In genomic region chr8:128210761-128211160, GRCm38 (mm10) we compare ENCODE assay signal across 21 mouse cellular contexts.
A peak's percentile ranks its signal among the peaks of the same experiment; 100 is the strongest.
DNase-seq lines count a peak whose midpoint lies in the region; ATAC-seq and TF ChIP-seq lines count a peak whose summit lies in the region.
"Had no signal": no experiment of that assay in that cellular context is flagged by ENCODE, and none has a peak within 500 bp of the region (broad histone marks: within the 10 kb centered on the region; RNA-seq: fewer than 3 reads in every experiment).

No protein-coding gene starts in this region.

- H3K4me1 ChIP-seq in limb, embryonic 14.5 days (ENCODE audit: control insufficient read depth, insufficient read depth, low read length) = 0 out of 2 replicates have a peak, but pooled peaks cover 3% of the 10 kb centered on the region
- H3K4me1 ChIP-seq in limb, embryonic 10.5 days = 0 out of 2 replicates have a peak, but pooled peaks cover 6% of the 10 kb centered on the region
- peaks cover 1% of the 10 kb centered on the region; the same call in 1 of the 2 replicates for H3K4me1 ChIP-seq in heart, adult 2 months (ENCODE audit: control insufficient read depth, insufficient read depth, low read length)
- peaks cover 19% of the 10 kb centered on the region for H3K4me1 ChIP-seq in heart, embryonic 15.5 days (replicated peaks)
- H3K4me1 ChIP-seq: hindbrain, embryonic 15.5 days; midbrain, embryonic 12.5 days had no signal

- intact Hi-C loops in heart, adult 2 months (cut with DNase I) = loop anchor here (10.0 kb wide), 1 partner anchor 296 kb away; no protein-coding TSS in a partner anchor

- DNase-seq in limb, embryonic 14.5 days (ENCODE audit: low spot score) = peak; percentile 18
- no peak for DNase-seq in limb, embryonic 10.5 days (ENCODE audit: low spot score)
- peak; percentile 40 for DNase-seq in NIH3T3 (ENCODE audit: low read depth)
- DNase-seq in heart, adult 2 months = peak; percentile 9 to 26
- DNase-seq in adrenal gland, postnatal 36 days = no peak
- DNase-seq in left cerebral cortex, adult 18-20 months (ENCODE audit: low spot score in 2 of 2) = no peak
- DNase-seq in thymus, postnatal 14 days = no peak
- DNase-seq: adrenal gland, adult 8-10 months; B cell, adult 2 months; cerebellum, postnatal 10 days; gastrocnemius, postnatal 14 days; kidney, adult 11 months; layer of hippocampus, postnatal 36 days; retina, postnatal 1 day; thymus, postnatal 36 days had no signal

- no peak for TF ChIP-seq POLR2A in limb, embryonic 14.5 days (IDR thresholded peaks at IDR 0.05; ENCODE audit: borderline replicate concordance, extremely low read depth, insufficient read depth, insufficient read length)
- no peak for TF ChIP-seq POLR2A in heart, adult 2 months (IDR thresholded peaks at IDR 0.05; ENCODE audit: insufficient read depth, low read depth, low read length)

- no peaks in the 10 kb centered on the region for H3K36me3 ChIP-seq in limb, embryonic 14.5 days (ENCODE audit: control insufficient read depth, insufficient read depth, low read length)
- no peaks in the 10 kb centered on the region for H3K36me3 ChIP-seq in limb, embryonic 10.5 days
- no peaks in the 10 kb centered on the region; the same call in 1 of the 2 replicates for H3K36me3 ChIP-seq in heart, adult 2 months (ENCODE audit: control insufficient read depth, insufficient read depth, low read length)
- no peaks in the 10 kb centered on the region for H3K36me3 ChIP-seq in heart, embryonic 15.5 days
- H3K36me3 ChIP-seq: hindbrain, embryonic 15.5 days; lung, embryonic 15.5 days; midbrain, embryonic 12.5 days had no signal

- ATAC-seq in limb, embryonic 14.5 days (ENCODE audit: low FRiP score, low read depth) = no peak
- ATAC-seq in heart, embryonic 15.5 days (replicated peaks; ENCODE audit: insufficient number of reproducible peaks, insufficient read depth, low FRiP score, low read depth) = no peak

- no peak overlapping the region for H3K4me3 ChIP-seq in limb, embryonic 14.5 days (replicated peaks; ENCODE audit: low read length)
- no peak overlapping the region for H3K4me3 ChIP-seq in limb, embryonic 10.5 days
- H3K4me3 ChIP-seq in heart, adult 2 months = no peak overlapping the region
- H3K4me3 ChIP-seq in heart, embryonic 15.5 days = no peak overlapping the region
- H3K4me3 ChIP-seq: hindbrain, embryonic 15.5 days; lung, embryonic 15.5 days; midbrain, embryonic 12.5 days had no signal

- no peak for TF ChIP-seq CTCF in heart, adult 2 months (IDR thresholded peaks at IDR 0.05)

- H3K9ac ChIP-seq in limb, embryonic 14.5 days (ENCODE audit: low read depth, low read length, severe bottlenecking) = no peak overlapping the region
- H3K9ac ChIP-seq in heart, adult 2 months (ENCODE audit: low read depth, low read length) = no peak overlapping the region
- H3K9ac ChIP-seq in heart, embryonic 15.5 days = no peak overlapping the region
- H3K9ac ChIP-seq: hindbrain, embryonic 15.5 days; lung, embryonic 15.5 days; midbrain, embryonic 12.5 days had no signal

- no peak for TF ChIP-seq EP300 in heart, adult 2 months (IDR thresholded peaks at IDR 0.05; ENCODE audit: insufficient read depth, low read depth, low read length)

- no peaks in the 10 kb centered on the region for H3K27me3 ChIP-seq in limb, embryonic 14.5 days (ENCODE audit: control insufficient read depth, insufficient read depth, low read length)
- no peaks in the 10 kb centered on the region for H3K27me3 ChIP-seq in limb, embryonic 10.5 days (ENCODE audit: low read depth, poor library complexity, severe bottlenecking)
- H3K27me3 ChIP-seq in heart, adult 2 months (ENCODE audit: control insufficient read depth, insufficient read depth, low read length) = no peaks in the 10 kb centered on the region
- no peaks in the 10 kb centered on the region for H3K27me3 ChIP-seq in heart, embryonic 15.5 days
- H3K27me3 ChIP-seq: hindbrain, embryonic 15.5 days; lung, embryonic 15.5 days; midbrain, embryonic 12.5 days had no signal

- H3K9me3 ChIP-seq in limb, embryonic 14.5 days (ENCODE audit: control insufficient read depth, low read length) = no peaks in the 10 kb centered on the region
- no peaks in the 10 kb centered on the region for H3K9me3 ChIP-seq in limb, embryonic 10.5 days (replicated peaks)
- H3K9me3 ChIP-seq in heart, embryonic 15.5 days (replicated peaks) = no peaks in the 10 kb centered on the region
- H3K9me3 ChIP-seq: hindbrain, embryonic 15.5 days; lung, embryonic 15.5 days; midbrain, embryonic 12.5 days had no signal

- WGBS in limb, embryonic 14.5 days = 65% methylated on average over 5 of the region's 5 CpGs
- 80% methylated on average over 5 of the region's 5 CpGs for WGBS in limb, embryonic 10.5 days
- 43% methylated on average over 5 of the region's 5 CpGs for WGBS in heart, adult 2 months
- WGBS in heart, embryonic 15.5 days = 58% methylated on average over 5 of the region's 5 CpGs

- no peak overlapping the region for H3K4me2 ChIP-seq in limb, embryonic 14.5 days (replicated peaks; ENCODE audit: low read depth, low read length, severe bottlenecking)
- H3K4me2 ChIP-seq in heart, embryonic 15.5 days = no peak overlapping the region
- H3K4me2 ChIP-seq: hindbrain, embryonic 15.5 days; liver, embryonic 11.5 days; lung, embryonic 15.5 days; midbrain, embryonic 12.5 days had no signal

- H3K79me2 ChIP-seq in heart, adult 2 months (replicated peaks; ENCODE audit: control insufficient read depth, insufficient read depth, low read length) = no peaks in the 10 kb centered on the region

- no peak overlapping the region for H3K27ac ChIP-seq in limb, embryonic 14.5 days (replicated peaks; ENCODE audit: low read depth, low read length)
- H3K27ac ChIP-seq in limb, embryonic 10.5 days = no peak overlapping the region
- H3K27ac ChIP-seq in heart, adult 2 months = peak overlapping the region; percentile 7
- H3K27ac ChIP-seq in heart, embryonic 15.5 days = peak overlapping the region; percentile 63
- H3K27ac ChIP-seq: hindbrain, embryonic 15.5 days; kidney, postnatal 0 days; lung, embryonic 15.5 days; midbrain, embryonic 12.5 days had no signal

Comparison
In these comparisons a context has a peak if more than half of its experiments do, and no peak if none do; other contexts are left out.
1. DNase-seq: peak in limb, embryonic 14.5 days (single experiment), NIH3T3 (single experiment) and heart, adult 2 months (2 of 2); none in limb, embryonic 10.5 days (single experiment), adrenal gland, postnatal 36 days (0 of 2), left cerebral cortex, adult 18-20 months (0 of 2) and thymus, postnatal 14 days (single experiment).
2. H3K27ac ChIP-seq: peak in heart, adult 2 months (single experiment) and heart, embryonic 15.5 days (single experiment); none in limb, embryonic 14.5 days (single experiment) and limb, embryonic 10.5 days (single experiment).